Mouse (Mus musculus): ENCODE results near the gene Wdr73.

The Wdr73 gene

GRCm38 (mm10) chr7:80849710-80850109 is 51.4 kb downstream of the Wdr73 start:
- peak; percentile 63 for DNase-seq

- no peak for DNase-seq
Observed at GRCm38 (mm10) chr7:80849267-80849666, 51.8 kb downstream of the Wdr73 start.

- DNase-seq = no peak
Observed at GRCm38 (mm10) chr7:80846709-80847108, 54.4 kb downstream of the Wdr73 start.

- no peak for DNase-seq
Observed at GRCm38 (mm10) chr7:80846280-80846678, 54.8 kb downstream of the Wdr73 start.

GRCm38 (mm10) chr7:80845621-80846279 is 55.3 kb downstream of the Wdr73 start:
- DNase-seq = no peak

- no peak for DNase-seq
Observed at GRCm38 (mm10) chr7:80844691-80845090, 56.4 kb downstream of the Wdr73 start.

GRCm38 (mm10) chr7:80843910-80844640 is 57.0 kb downstream of the Wdr73 start:
- no peak for DNase-seq

GRCm38 (mm10) chr7:80843176-80843575 is 57.9 kb downstream of the Wdr73 start:
- no peak for DNase-seq

GRCm38 (mm10) chr7:80842132-80842531 is 58.9 kb downstream of the Wdr73 start:
- DNase-seq = no peak

- no peak for DNase-seq
Observed at GRCm38 (mm10) chr7:80840937-80841336, 60.1 kb downstream of the Wdr73 start.

Data from kidney, postnatal 10 days (tissue).